Mouse (Mus musculus) embryonic facial prominence, embryonic 12.5 days (tissue): Measurements from ENCODE around the gene Nme3. TPM values are rescaled to one million over a fixed set of nuclear protein-coding genes. Genes with fewer than 3 reads are reported as not detected.
"Not testable (repeated sequence)": the region's sequence is repeated elsewhere in the genome, so short reads cannot be mapped to it uniquely, and the experiment has no call there.

Experiments used
- ATAC-seq: fragments of 200-750 bp; cut with Nextera tagmentation; 2 replicates; pipeline ENCODE4 v1.8.0; 2017; ENCODE audit not compliant: insufficient number of reproducible peaks, insufficient read depth, low FRiP score, low TSS enrichment
- H3K27ac ChIP-seq: fragments of 300-500 bp; sonication (generic); 2 replicates; pipeline ENCODE4 v1.5.1; 2016; ENCODE audit warnings: mild to moderate bottlenecking
- H3K27me3 ChIP-seq: fragments of 300-500 bp; sonication (generic); 2 replicates; pipeline ENCODE4 v1.6.1; 2016; ENCODE audit warnings: mild to moderate bottlenecking, moderate library complexity
- H3K36me3 ChIP-seq: fragments of 300-500 bp; sonication (generic); 2 replicates; pipeline ENCODE4 v1.6.1; 2016; ENCODE audit warnings: mild to moderate bottlenecking
- H3K4me1 ChIP-seq: fragments of 300-500 bp; sonication (generic); 2 replicates; pipeline ENCODE4 v1.6.1; 2016
- H3K4me2 ChIP-seq: fragments of 300-500 bp; sonication (generic); replicated peaks from 2 replicates; pipeline ENCODE4 v1.6.1; 2016; ENCODE audit warnings: mild to moderate bottlenecking, moderate library complexity
- H3K4me3 ChIP-seq: fragments of 300-500 bp; sonication (generic); 2 replicates; pipeline ENCODE4 v1.5.1; 2016; ENCODE audit warnings: mild to moderate bottlenecking
- H3K9ac ChIP-seq: fragments of 300-500 bp; sonication (generic); 2 replicates; pipeline ENCODE4 v1.6.1; 2016; ENCODE audit warnings: mild to moderate bottlenecking, moderate library complexity
- H3K9me3 ChIP-seq: fragments of 300-500 bp; sonication (generic); 2 replicates; pipeline ENCODE4 v1.6.1; 2016; ENCODE audit warnings: mild to moderate bottlenecking, moderate library complexity
- WGBS: fragments of 180-500 bp; shearing (Covaris S2); methylation state at CpG from one replicate; pipeline ENCODE4 v1.1.7; 2016; 5-methylcytosine and 5-hydroxymethylcytosine counted together
- polyA plus RNA-seq: library from polyadenylated mRNA; unstranded; fragments of >200 nt; fragmentation: Nextera tagmentation; extraction: Ambion mirVana; gene quantifications from 2 replicates; pipeline ENCODE4 v1.2.1, GENCODE M21; 2016

Nme3 gene
- polyA plus RNA-seq, 1 experiment from 2014 or later = 44.8 TPM

DNA sequence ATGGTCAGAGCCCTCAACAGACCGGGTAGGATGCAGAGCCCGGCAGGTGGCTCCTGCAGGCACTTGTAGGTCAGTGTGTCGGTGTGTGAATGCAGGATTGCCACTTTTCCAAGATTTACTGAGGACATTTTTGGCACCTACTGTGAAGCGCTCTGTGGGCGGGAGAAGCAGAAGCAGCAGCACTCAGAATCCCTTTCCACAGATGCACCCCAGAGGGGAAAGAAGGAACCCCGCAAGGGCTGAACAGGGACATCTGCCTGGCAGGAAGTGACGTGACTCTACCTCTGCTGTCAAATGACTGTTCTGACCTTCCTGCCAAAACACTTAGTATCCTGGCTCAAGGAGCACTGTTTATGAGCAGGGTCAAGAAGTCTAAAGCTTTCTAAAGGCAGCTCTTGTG is 46.7 kb downstream of the Nme3 start:
- Histone ChIP-seq H3K27me3 (no peaks in the 10 kb centered on the region), H3K9me3 (no peaks in the 10 kb centered on the region), H3K36me3 (peaks cover 49% of the 10 kb centered on the region), H3K4me3 (no peak overlapping the region), H3K9ac (no peak overlapping the region), H3K4me1 (no peaks in the 10 kb centered on the region), H3K4me2 (no peak overlapping the region), H3K27ac (no peak overlapping the region)
- 91% methylated on average over 7 of the region's 7 CpGs for WGBS
- no peak for ATAC-seq

- ATAC-seq, H3K27me3 ChIP-seq, H3K4me3 ChIP-seq, H3K9me3 ChIP-seq, H3K9ac ChIP-seq, H3K4me2 ChIP-seq, H3K27ac ChIP-seq, H3K4me1 ChIP-seq: not testable (repeated sequence)
- H3K36me3 ChIP-seq = peaks cover 54% of the 10 kb centered on the region
- WGBS = 88% methylated on average over 1 of the region's 1 CpGs
Observed at GRCm38 (mm10) chr17:24943589-24943988, 47.3 kb downstream of the Nme3 start.

Other genes with a start within 250 kb of the Nme3 start
- 59.6 and 60.6 TPM in 2 replicates for gene Slc9a3r2, start 246.2 kb upstream of the Nme3 start, polyA plus RNA-seq
- 0.35 and 0.76 TPM in 2 replicates for gene Npw, start 238.0 kb upstream of the Nme3 start, polyA plus RNA-seq
- 23.5 and 25.4 TPM in 2 replicates for gene Zfp598, start 226.8 kb upstream of the Nme3 start, polyA plus RNA-seq
- 8.4 and 10.5 TPM in 2 replicates for gene Syngr3, start 206.5 kb upstream of the Nme3 start, polyA plus RNA-seq
- 47.9 and 48.0 TPM in 2 replicates for gene Gfer, start 200.3 kb upstream of the Nme3 start, polyA plus RNA-seq
- gene Noxo1, start 200.3 kb upstream of the Nme3 start, polyA plus RNA-seq = 3.0 and 5.5 TPM in 2 replicates
- gene Tbl3, start 188.8 kb upstream of the Nme3 start, polyA plus RNA-seq = 93.9 and 94.2 TPM in 2 replicates
- gene Rnf151, start 178.4 kb upstream of the Nme3 start, polyA plus RNA-seq = 0.22 TPM in 1 of 2 replicates, not detected in the other
- 1,116 and 1,117 TPM in 2 replicates for gene Rps2, start 178.4 kb upstream of the Nme3 start, polyA plus RNA-seq
- gene Ndufb10, start 172.0 kb upstream of the Nme3 start, polyA plus RNA-seq = 209 and 223 TPM in 2 replicates
- gene Rpl3l, start 168.7 kb upstream of the Nme3 start, polyA plus RNA-seq = not detected in 2 replicates
- gene Msrb1, start 159.9 kb upstream of the Nme3 start, polyA plus RNA-seq = 23.6 and 25.6 TPM in 2 replicates
- 9.2 and 10.7 TPM in 2 replicates for gene Hs3st6, start 143.5 kb upstream of the Nme3 start, polyA plus RNA-seq
- gene Meiob, start 92.2 kb upstream of the Nme3 start, polyA plus RNA-seq = not detected in 2 replicates
- 24.2 and 26.1 TPM in 2 replicates for gene Hagh, start 56.4 kb upstream of the Nme3 start, polyA plus RNA-seq
- gene Fahd1, start 46.1 kb upstream of the Nme3 start, polyA plus RNA-seq = 21.3 and 23.2 TPM in 2 replicates
- 0.22 and 0.28 TPM in 2 replicates for gene Igfals, start 30.5 kb upstream of the Nme3 start, polyA plus RNA-seq
- gene Nubp2, start 10.2 kb upstream of the Nme3 start, polyA plus RNA-seq = 49.7 and 53.6 TPM in 2 replicates
- gene Spsb3, start 9.9 kb upstream of the Nme3 start, polyA plus RNA-seq = 43.3 and 43.8 TPM in 2 replicates
- gene Eme2, start 1.4 kb upstream of the Nme3 start, polyA plus RNA-seq = 38.7 and 42.4 TPM in 2 replicates
- gene Mrps34, start 1.4 kb upstream of the Nme3 start, polyA plus RNA-seq = 99.6 and 107 TPM in 2 replicates
- 55.8 and 59.5 TPM in 2 replicates for gene Mapk8ip3, start 40.5 kb downstream of the Nme3 start, polyA plus RNA-seq
- gene Jpt2, start 64.2 kb downstream of the Nme3 start, polyA plus RNA-seq = 270 and 277 TPM in 2 replicates
- 10.5 and 12.0 TPM in 2 replicates for gene Cramp1l, start 119.3 kb downstream of the Nme3 start, polyA plus RNA-seq
- gene Ift140, start 119.6 kb downstream of the Nme3 start, polyA plus RNA-seq = 29.0 and 29.8 TPM in 2 replicates
- 13.2 and 15.5 TPM in 2 replicates for gene Tmem204, start 187.1 kb downstream of the Nme3 start, polyA plus RNA-seq
- gene Telo2, start 219.5 kb downstream of the Nme3 start, polyA plus RNA-seq = 49.1 and 51.0 TPM in 2 replicates
- gene Ptx4, start 224.3 kb downstream of the Nme3 start, polyA plus RNA-seq = 0.48 and 0.88 TPM in 2 replicates
- gene Clcn7, start 236.9 kb downstream of the Nme3 start, polyA plus RNA-seq = 27.1 and 27.4 TPM in 2 replicates